Mouse (Mus musculus): ENCODE data around the gene Irs3. TPM values are rescaled to one million over a fixed set of nuclear protein-coding genes. Genes with fewer than 3 reads are reported as not detected.

The Irs3 gene
- total and polyA plus RNA-seq, 2 experiments from 2014 or later = 0.36 to 1.4 TPM

DNA sequence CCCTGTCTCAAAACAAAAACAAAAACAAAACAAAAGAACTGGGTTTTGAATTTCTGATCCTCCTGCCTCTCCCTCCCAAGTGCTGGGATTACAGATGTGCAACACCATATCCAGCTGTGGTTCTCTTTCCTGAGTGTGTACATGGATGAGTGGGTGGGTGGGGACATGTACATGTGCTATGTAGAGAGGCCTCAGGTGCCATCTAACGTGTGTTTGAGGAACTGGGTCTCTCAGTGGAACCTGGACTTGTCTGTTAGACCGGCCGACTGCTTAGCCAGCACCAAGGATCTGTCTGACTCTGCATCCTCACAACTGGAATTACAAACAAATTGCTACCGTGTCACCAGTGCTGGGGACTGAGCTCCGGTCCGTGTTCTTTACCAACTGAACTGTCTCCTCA lies 47.9 kb downstream of the Irs3 start:
- DNase-seq (ENCODE audit: low spot score) (no peak), ATAC-seq (no peak)
- Histone ChIP-seq H3K36me3 (ENCODE audit: insufficient read depth, low read length) (no peaks in the 10 kb centered on the region; the same call in 1 of the 2 replicates), H3K9me3 (ENCODE audit: low read length) (no peaks in the 10 kb centered on the region), H3K27ac (no peak overlapping the region), H3K9ac (replicated peaks; ENCODE audit: low read length) (no peak overlapping the region), H3K4me1 (ENCODE audit: insufficient read depth, low read length) (peaks cover 10% of the 10 kb centered on the region; the same call in 1 of the 2 replicates), H3K4me3 (ENCODE audit: low read length) (no peak overlapping the region), H3K4me2 (ENCODE audit: low read depth, low read length) (no peak overlapping the region), H3K27me3 (ENCODE audit: insufficient read depth, low read length) (no peaks in the 10 kb centered on the region)
- no peak for TF ChIP-seq CTCF (IDR thresholded peaks at IDR 0.05; ENCODE audit: low read depth)
- 95% methylated on average over 6 of the region's 6 CpGs for WGBS

DNA sequence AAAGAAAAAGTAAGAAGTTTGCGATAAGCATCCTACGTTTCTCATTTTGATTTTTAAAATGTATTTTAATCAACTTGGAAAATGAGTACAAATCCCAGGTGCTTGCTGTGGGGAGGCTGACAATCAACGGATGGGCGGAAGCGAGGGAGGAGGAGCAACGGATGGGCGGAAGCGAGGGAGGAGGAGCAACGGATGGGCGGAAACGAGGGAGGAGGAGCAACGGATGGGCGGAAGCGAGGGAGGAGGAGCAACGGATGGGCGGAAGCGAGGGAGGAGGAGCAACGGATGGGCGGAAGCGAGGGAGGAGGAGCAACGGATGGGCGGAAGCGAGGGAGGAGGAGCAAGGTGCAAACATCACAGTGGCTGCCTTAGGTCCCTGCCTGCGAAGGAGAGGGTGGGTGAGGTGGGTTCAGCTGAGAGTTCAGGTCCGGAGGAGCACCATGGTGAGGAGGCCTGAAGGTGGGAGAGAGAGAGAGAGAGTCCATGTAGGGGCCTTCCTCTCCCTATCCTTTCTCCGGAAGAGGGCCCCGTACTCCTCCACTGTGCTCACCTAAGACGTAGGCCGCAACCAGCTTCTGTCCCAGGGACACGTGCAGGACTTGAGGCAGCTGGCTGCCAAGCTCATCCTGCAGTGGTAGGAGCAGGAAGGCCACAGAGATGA lies 48.8 kb downstream of the Irs3 start:
- Histone ChIP-seq H3K4me1 (ENCODE audit: insufficient read depth, low read length) (peaks cover 10% of the 10 kb centered on the region; the same call in 1 of the 2 replicates), H3K27me3 (ENCODE audit: insufficient read depth, low read length) (no peaks in the 10 kb centered on the region), H3K36me3 (ENCODE audit: insufficient read depth, low read length) (no peaks in the 10 kb centered on the region; the same call in 1 of the 2 replicates), H3K4me2 (ENCODE audit: low read depth, low read length) (0 out of 2 replicates have a peak overlapping the region, but pooled peaks have one; percentile 10), H3K27ac (no peak overlapping the region), H3K4me3 (ENCODE audit: low read length) (no peak overlapping the region), H3K9me3 (ENCODE audit: low read length) (no peaks in the 10 kb centered on the region), H3K9ac (replicated peaks; ENCODE audit: low read length) (no peak overlapping the region)
- 35% methylated on average over 26 of the region's 30 CpGs for WGBS
- no peak for TF ChIP-seq CTCF (IDR thresholded peaks at IDR 0.05; ENCODE audit: low read depth)
- DNase-seq (ENCODE audit: low spot score) (no peak), ATAC-seq (no peak)

DNA sequence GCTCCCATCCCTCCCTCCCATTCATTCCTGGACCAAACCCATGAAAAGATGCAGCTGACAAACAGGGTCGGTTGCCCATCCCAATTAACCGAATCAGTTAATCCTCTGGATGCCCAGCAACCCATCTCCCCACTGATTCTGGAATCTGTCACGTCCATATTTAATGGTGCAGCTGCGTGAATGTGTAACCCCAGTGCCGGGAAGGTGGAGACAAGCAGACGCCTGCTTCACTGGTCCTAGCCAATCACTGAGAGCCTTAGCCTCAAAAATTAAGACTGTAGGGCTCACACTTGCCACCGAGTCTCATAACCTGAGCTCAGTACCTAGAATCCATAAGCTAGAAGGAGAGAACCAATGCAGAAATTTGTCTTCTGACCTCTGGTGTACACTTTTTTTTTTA lies 49.6 kb downstream of the Irs3 start:
- Histone ChIP-seq H3K9ac (replicated peaks; ENCODE audit: low read length) (no peak overlapping the region), H3K9me3 (ENCODE audit: low read length) (no peaks in the 10 kb centered on the region), H3K4me1 (ENCODE audit: insufficient read depth, low read length) (peaks cover 10% of the 10 kb centered on the region; the same call in 1 of the 2 replicates), H3K27ac (no peak overlapping the region), H3K4me2 (ENCODE audit: low read depth, low read length) (no peak overlapping the region), H3K27me3 (ENCODE audit: insufficient read depth, low read length) (no peaks in the 10 kb centered on the region), H3K36me3 (ENCODE audit: insufficient read depth, low read length) (no peaks in the 10 kb centered on the region; the same call in 1 of the 2 replicates), H3K4me3 (ENCODE audit: low read length) (no peak overlapping the region)
- 55% methylated on average over 7 of the region's 7 CpGs for WGBS
- ATAC-seq (no peak), DNase-seq (ENCODE audit: low spot score) (no peak)
- TF ChIP-seq CTCF (IDR thresholded peaks at IDR 0.05; ENCODE audit: low read depth) = no peak

Other genes starting within 250 kb of the Irs3 start
- gene Zan, start 168.7 kb downstream of the Irs3 start, total RNA-seq (2014; rRNA removed) = 0.43 and 1.6 TPM in 2 replicates
- gene Zan, start 168.7 kb downstream of the Irs3 start, polyA plus RNA-seq (2015; fragmentation: Nextera tagmentation; extraction: Ambion mirVana) = 0.15 and 0.25 TPM in 2 replicates
- 62.1 and 83.5 TPM in 2 replicates for gene Pop7, start 143.2 kb downstream of the Irs3 start, total RNA-seq (2014; rRNA removed)
- gene Pop7, start 143.2 kb downstream of the Irs3 start, polyA plus RNA-seq (2015; fragmentation: Nextera tagmentation; extraction: Ambion mirVana) = 82.2 and 85.3 TPM in 2 replicates
- 20.3 and 21.4 TPM in 2 replicates for gene Gigyf1, start 127.2 kb downstream of the Irs3 start, total RNA-seq (2014; rRNA removed)
- gene Gigyf1, start 127.2 kb downstream of the Irs3 start, polyA plus RNA-seq (2015; fragmentation: Nextera tagmentation; extraction: Ambion mirVana) = 15.1 and 16.2 TPM in 2 replicates
- gene Epo, start 112.5 kb downstream of the Irs3 start, total RNA-seq (2014; rRNA removed) = not detected in 2 replicates
- not detected in 2 replicates for gene Epo, start 112.5 kb downstream of the Irs3 start, polyA plus RNA-seq (2015; fragmentation: Nextera tagmentation; extraction: Ambion mirVana)
- gene Gnb2, start 112.2 kb downstream of the Irs3 start, total RNA-seq (2014; rRNA removed) = 1,135 and 1,251 TPM in 2 replicates
- gene Gnb2, start 112.2 kb downstream of the Irs3 start, polyA plus RNA-seq (2015; fragmentation: Nextera tagmentation; extraction: Ambion mirVana) = 570 and 592 TPM in 2 replicates
- 192 and 253 TPM in 2 replicates for gene Actl6b, start 92.2 kb downstream of the Irs3 start, total RNA-seq (2014; rRNA removed)
- 204 and 207 TPM in 2 replicates for gene Actl6b, start 92.2 kb downstream of the Irs3 start, polyA plus RNA-seq (2015; fragmentation: Nextera tagmentation; extraction: Ambion mirVana)
- 11.1 and 24.2 TPM in 2 replicates for gene Tfr2, start 75.9 kb downstream of the Irs3 start, total RNA-seq (2014; rRNA removed)
- gene Tfr2, start 75.9 kb downstream of the Irs3 start, polyA plus RNA-seq (2015; fragmentation: Nextera tagmentation; extraction: Ambion mirVana) = 13.5 and 13.7 TPM in 2 replicates
- 10.9 and 13.3 TPM in 2 replicates for gene Mospd3, start 44.7 kb downstream of the Irs3 start, total RNA-seq (2014; rRNA removed)
- 57.3 and 66.7 TPM in 2 replicates for gene Mospd3, start 44.7 kb downstream of the Irs3 start, polyA plus RNA-seq (2015; fragmentation: Nextera tagmentation; extraction: Ambion mirVana)
- 22.3 and 26.2 TPM in 2 replicates for gene Pcolce, start 31.9 kb downstream of the Irs3 start, total RNA-seq (2014; rRNA removed)
- gene Pcolce, start 31.9 kb downstream of the Irs3 start, polyA plus RNA-seq (2015; fragmentation: Nextera tagmentation; extraction: Ambion mirVana) = 21.5 and 22.0 TPM in 2 replicates
- gene Fbxo24, start 16.7 kb downstream of the Irs3 start, total RNA-seq (2014; rRNA removed) = 0.25 and 0.26 TPM in 2 replicates
- gene Fbxo24, start 16.7 kb downstream of the Irs3 start, polyA plus RNA-seq (2015; fragmentation: Nextera tagmentation; extraction: Ambion mirVana) = 0.18 TPM in 1 of 2 replicates, not detected in the other
- 9.6 and 10.4 TPM in 2 replicates for gene Lrch4, start 16.6 kb downstream of the Irs3 start, total RNA-seq (2014; rRNA removed)
- 12.3 and 14.6 TPM in 2 replicates for gene Lrch4, start 16.6 kb downstream of the Irs3 start, polyA plus RNA-seq (2015; fragmentation: Nextera tagmentation; extraction: Ambion mirVana)
- 3.4 and 4.1 TPM in 2 replicates for gene Gm20605, start 16.5 kb downstream of the Irs3 start, total RNA-seq (2014; rRNA removed)
- 4.1 and 5.3 TPM in 2 replicates for gene Gm20605, start 16.5 kb downstream of the Irs3 start, polyA plus RNA-seq (2015; fragmentation: Nextera tagmentation; extraction: Ambion mirVana)
- 0.97 and 5.2 TPM in 2 replicates for gene Sap25, start 4.4 kb downstream of the Irs3 start, total RNA-seq (2014; rRNA removed)
- gene Sap25, start 4.4 kb downstream of the Irs3 start, polyA plus RNA-seq (2015; fragmentation: Nextera tagmentation; extraction: Ambion mirVana) = 2.9 and 3.7 TPM in 2 replicates
- 18.7 and 27.0 TPM in 2 replicates for gene Agfg2, start 39.0 kb upstream of the Irs3 start, total RNA-seq (2014; rRNA removed)
- 16.4 and 17.5 TPM in 2 replicates for gene Agfg2, start 39.0 kb upstream of the Irs3 start, polyA plus RNA-seq (2015; fragmentation: Nextera tagmentation; extraction: Ambion mirVana)
- gene Nyap1, start 95.9 kb upstream of the Irs3 start, total RNA-seq (2014; rRNA removed) = 192 and 215 TPM in 2 replicates
- 30.0 and 33.2 TPM in 2 replicates for gene Nyap1, start 95.9 kb upstream of the Irs3 start, polyA plus RNA-seq (2015; fragmentation: Nextera tagmentation; extraction: Ambion mirVana)
- 383 and 444 TPM in 2 replicates for gene Tsc22d4, start 100.0 kb upstream of the Irs3 start, total RNA-seq (2014; rRNA removed)
- gene Tsc22d4, start 100.0 kb upstream of the Irs3 start, polyA plus RNA-seq (2015; fragmentation: Nextera tagmentation; extraction: Ambion mirVana) = 251 and 270 TPM in 2 replicates
- gene Ppp1r35, start 133.1 kb upstream of the Irs3 start, total RNA-seq (2014; rRNA removed) = 52.8 and 67.0 TPM in 2 replicates
- 35.5 and 37.1 TPM in 2 replicates for gene Ppp1r35, start 133.1 kb upstream of the Irs3 start, polyA plus RNA-seq (2015; fragmentation: Nextera tagmentation; extraction: Ambion mirVana)
- gene Mepce, start 141.9 kb upstream of the Irs3 start, total RNA-seq (2014; rRNA removed) = 40.3 and 49.2 TPM in 2 replicates
- 16.8 and 17.1 TPM in 2 replicates for gene Mepce, start 141.9 kb upstream of the Irs3 start, polyA plus RNA-seq (2015; fragmentation: Nextera tagmentation; extraction: Ambion mirVana)
- gene Zcwpw1, start 142.1 kb upstream of the Irs3 start, total RNA-seq (2014; rRNA removed) = 3.8 and 4.9 TPM in 2 replicates
- 11.4 TPM in 2 replicates for gene Zcwpw1, start 142.1 kb upstream of the Irs3 start, polyA plus RNA-seq (2015; fragmentation: Nextera tagmentation; extraction: Ambion mirVana)
- gene Pilra, start 190.6 kb upstream of the Irs3 start, total RNA-seq (2014; rRNA removed) = 0.07 and 0.47 TPM in 2 replicates
- gene Pilra, start 190.6 kb upstream of the Irs3 start, polyA plus RNA-seq (2015; fragmentation: Nextera tagmentation; extraction: Ambion mirVana) = 0.43 and 0.46 TPM in 2 replicates
- gene Pilrb1, start 212.4 kb upstream of the Irs3 start, total RNA-seq (2014; rRNA removed) = not detected in 2 replicates
- not detected in 2 replicates for gene Pilrb1, start 212.4 kb upstream of the Irs3 start, polyA plus RNA-seq (2015; fragmentation: Nextera tagmentation; extraction: Ambion mirVana)
- gene Pilrb2, start 226.1 kb upstream of the Irs3 start, total RNA-seq (2014; rRNA removed) = not detected in 2 replicates
- gene Pilrb2, start 226.1 kb upstream of the Irs3 start, polyA plus RNA-seq (2015; fragmentation: Nextera tagmentation; extraction: Ambion mirVana) = not detected in 2 replicates

All from hindbrain, postnatal 0 days (tissue).